Mouse (Mus musculus): Measurements from ENCODE around the gene Hes3.

Hes3 gene

DNA sequence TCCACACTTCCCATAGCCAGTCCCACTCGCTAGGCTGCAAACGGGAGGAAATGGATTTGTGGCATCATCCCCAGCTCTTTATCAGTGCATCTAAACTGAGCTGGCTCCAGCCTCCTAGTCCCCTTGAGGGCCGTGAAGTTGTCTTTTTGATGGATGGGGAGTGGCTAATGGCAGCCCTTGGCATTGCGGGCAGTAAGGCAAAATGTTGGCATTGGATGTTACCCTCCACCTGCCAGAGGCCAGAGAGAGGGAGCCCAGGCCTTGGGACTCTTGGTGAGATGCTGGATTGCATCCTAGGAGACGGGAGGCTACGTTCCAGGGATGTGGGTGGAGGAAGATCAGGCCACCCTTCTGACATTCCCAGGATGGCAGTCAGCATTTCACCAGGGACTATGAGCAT, 14.5 kb upstream of the Hes3 start:
- DNase-seq (ENCODE audit: low spot score) = no peak

DNA sequence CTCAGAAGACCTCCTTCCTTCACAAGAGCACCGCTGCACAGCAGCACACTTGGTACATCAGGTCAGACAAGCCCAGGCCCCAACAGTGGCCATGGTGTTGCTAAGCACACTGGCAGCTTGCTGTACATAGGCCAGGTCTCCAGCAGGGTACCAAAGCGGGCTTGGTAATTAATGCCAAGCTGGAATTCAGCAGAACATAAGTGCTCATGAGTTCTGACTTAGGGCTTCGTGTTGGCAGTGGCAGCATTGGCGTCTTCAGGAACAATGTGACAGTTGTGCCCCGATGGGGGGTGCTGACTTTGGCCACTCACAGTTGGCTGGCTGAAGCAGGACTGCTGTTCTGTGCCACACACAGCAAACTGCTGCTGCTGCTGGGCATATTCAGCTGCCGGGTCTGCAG, 13.2 kb upstream of the Hes3 start:
- DNase-seq (ENCODE audit: low spot score) = no peak

DNA sequence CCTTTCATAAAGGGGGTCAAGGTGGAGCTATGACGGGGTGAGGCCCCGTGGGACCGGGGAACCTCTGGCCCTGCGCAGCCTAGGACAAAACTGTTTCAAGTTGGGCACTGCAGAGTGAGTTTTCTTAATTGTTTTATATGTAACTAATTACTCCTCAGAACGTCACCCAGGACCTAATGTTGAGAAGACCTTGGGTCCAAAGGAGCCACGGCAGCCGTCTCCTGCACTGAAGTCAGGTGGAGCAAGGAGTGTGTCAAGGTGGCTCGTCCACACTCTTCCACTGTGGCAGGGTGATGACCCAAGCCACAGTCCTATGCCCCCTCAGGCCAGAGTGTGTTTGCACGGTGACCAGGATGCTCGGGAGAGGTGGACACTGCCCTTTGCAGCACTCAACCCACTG, 11.7 kb upstream of the Hes3 start:
- DNase-seq (ENCODE audit: low spot score) = no peak

DNA sequence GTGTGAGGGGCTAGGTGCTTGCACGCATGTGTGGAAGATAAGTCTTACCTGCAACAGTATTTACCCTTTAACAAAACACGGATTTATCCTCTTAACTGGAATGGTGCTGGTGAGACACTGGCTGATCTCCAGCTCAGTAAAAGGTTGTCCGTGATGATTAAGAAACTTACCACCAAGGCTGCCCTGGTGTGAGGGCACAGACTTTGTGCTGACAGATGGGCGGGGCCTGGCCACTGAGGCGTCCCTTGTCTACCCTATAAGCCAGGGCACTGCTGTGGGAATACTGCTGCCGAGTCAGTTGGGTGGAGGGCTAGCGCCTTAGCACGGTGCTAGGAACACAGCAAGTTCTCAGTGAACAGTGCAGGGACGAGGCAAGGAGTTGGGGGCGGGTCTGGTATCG, 10.6 kb upstream of the Hes3 start:
- DNase-seq (ENCODE audit: low spot score) = no peak

DNA sequence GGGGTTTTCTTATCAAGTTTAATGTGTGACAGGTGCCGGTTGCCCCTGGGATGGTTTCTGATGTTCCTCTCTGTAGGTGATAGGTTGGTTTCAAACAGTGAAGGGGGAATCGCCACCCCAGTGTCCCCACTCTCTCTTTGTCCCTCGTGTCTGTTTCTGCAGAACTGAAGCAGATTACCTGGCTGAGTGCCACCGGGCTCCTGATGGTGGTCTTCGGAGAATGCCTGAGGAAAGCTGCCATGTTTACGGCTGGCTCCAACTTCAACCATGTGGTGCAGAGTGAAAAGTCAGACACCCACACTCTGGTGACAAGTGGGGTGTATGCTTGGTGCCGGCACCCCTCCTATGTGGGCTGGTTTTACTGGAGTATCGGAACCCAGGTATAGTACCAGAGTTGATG, 8.9 kb upstream of the Hes3 start:
- no peak for DNase-seq (ENCODE audit: low spot score)

DNA sequence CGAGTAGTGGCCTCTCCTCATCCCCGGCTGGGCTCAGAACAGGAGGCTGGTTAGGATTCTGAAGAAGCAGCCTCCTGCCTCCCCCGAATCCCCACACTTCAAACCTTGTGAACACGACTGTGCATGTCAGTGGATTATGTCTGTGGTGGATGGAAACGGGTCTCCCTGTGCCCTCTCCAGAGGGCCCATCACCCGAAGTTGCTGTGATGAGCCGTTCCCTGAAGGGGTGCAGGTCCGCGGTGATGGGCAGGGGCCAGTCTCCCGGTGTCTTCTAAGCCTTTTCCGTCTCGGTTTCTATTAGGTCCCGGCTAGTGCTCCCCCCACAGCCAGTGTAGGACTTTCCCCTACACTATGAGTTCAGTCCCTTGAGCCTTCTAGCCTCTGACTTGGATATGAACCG, 7.4 kb upstream of the Hes3 start:
- no peak for DNase-seq (ENCODE audit: low spot score)

DNA sequence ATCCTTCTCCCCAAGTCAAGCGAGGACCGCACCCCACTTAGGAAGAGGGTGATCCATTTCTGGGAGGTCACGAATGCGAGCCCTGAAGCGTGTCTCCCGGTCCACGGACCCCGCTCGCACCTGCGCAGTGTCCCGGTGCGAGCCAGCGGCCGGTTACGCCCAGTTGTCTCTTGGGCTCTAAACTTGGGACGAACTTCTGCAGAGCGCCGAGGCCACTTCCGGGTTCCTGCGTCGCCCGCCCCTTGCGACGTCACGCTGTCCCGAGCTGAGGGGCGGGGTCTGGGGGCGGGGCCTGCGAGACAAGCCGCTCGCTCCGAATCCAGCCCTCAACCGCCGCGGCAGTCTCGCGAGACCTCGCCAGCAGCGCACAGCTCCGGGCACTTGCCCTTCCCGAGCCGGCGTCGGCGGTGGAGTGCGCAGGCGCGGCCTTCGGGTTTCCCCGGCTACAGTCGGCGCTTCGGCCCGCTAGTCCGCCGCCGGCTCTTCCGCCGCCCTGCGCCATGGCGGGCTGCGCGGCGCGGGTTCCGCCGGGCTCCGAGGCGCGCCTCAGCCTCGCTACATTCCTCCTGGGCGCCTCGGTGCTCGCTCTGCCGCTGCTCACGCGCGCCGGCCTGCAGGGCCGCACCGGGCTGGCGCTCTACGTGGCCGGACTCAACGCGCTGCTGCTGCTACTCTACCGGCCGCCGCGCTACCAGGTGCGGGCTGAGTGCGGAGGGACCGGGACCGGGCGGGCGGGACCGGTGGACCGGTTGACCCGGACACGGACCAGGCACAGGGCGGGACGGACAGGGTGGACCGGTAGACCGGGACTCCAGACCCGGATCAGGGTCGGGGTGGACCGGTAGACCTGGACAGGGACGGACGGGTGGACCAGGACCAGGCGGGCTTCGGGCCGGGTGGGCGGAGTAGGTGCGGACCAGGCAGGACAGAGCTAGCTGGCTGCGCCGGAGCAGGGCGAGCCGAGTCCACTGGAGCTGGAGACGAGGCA, 5.7 kb upstream of the Hes3 start, which contains the start of gene Icmt:
Icmt (plus strand) TSS at position 354 of the 988 bp plus-strand sequence.
- peak; percentile 97 for DNase-seq (ENCODE audit: low spot score)

DNA sequence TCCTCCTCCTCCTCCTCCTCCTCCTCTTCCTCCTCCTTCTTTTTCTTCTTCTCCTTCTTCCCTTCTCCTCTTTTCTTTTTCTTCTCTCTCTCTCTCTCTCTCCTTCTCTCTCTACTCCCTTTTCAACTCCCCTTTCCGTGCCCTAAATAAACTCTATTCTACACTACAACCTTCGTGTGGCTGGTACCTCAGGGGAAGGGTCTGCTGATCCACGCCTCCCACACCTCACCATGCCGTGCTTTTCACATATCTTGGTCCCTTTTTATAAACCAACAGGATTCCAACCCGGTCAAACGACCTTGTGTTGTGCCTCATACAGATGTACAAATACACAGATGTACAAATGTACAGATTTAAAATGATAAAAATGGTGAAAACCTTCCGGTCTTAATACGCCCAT, 4.9 kb upstream of the Hes3 start:
- DNase-seq (ENCODE audit: low spot score) = no peak

DNA sequence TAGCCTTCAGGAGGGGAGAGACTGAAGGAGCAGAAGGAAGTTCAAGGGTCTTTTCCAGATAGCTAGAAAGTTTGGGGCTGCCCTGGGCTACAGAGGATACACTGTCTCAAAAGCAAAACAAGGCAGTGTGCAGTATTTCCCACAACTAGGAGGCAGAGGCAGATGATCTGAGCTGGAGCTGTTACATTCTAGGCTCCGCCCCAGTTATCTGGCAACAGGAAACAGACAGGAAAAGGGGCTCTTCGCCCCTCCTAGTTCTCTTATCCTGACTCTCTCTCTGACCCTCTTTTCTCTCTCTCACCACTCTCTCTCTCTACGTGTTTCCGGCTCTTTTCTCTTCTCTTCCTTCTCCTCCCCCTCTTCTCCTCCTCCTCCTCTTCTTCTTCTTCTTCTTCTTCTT, 4.5 kb upstream of the Hes3 start:
- DNase-seq (ENCODE audit: low spot score) = no peak

DNA sequence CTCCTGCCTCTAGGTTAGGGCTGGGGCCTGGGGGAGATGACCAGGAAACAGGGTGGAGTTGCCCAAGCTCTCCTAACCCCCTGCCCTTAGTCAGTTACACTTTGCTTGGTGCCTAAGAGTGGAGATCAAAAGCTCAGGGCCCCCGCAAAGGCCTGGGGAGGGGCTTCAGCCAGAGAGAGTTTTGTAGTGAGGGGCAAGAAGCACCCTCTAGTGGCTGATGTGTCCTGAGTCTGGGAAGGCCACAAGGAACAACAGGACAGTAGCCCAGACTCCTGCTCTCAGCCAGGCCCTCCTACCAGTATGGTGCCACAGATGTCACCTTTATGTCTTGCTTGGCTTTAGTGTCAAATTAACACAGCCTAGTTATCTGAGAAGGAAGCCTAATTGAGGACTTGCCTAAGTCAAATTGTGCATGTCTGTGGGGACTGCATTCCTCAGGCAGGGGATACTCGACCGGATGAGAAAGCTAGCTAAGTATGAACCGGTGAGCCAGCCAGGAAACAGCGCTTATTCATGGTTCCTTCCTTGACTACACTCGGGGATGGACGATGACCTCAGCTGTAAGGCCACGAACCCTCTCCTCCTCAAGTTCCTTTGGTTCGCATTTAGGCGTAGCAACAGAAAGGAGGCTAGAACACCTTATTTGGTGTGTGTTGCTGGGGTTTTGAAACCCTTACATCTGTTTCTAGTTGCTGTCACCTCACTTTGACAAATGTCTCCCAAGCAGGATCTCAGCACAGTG, 2.9 kb upstream of the Hes3 start:
- DNase-seq (ENCODE audit: low spot score) = peak; percentile 65

DNA sequence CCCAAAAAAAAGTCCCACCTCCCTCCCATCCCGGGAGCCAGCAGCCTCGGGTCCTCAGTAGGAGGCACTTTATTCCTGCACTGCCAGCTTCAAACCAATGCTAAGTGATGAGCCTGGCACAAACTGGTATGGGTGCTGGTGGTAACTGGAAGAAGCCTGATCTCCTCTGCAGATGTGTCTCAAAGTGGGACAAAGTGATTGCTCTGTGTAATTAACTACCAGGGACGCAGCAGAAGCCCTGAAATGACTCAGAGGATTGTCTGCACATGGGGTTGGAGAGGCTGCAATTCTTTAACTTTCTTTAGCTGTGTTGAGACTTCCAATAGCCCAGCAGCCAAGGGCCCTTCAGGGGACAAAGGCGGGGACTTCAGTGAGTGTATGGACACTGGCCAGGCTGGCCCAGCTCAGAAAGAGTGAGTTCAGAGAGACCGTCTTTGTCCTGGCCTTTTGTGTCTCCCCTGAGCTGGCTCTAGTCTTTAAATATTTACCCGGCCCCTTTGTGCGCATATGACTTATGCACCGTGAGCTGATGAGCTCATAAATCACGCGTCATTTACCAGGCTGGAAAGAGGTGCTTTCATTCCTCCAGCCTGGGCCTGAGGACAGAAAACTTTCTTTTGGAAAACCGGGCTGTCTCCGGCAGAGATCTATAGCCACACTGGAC, 772 bp upstream of the Hes3 start:
- DNase-seq (ENCODE audit: low spot score) = peak; percentile 80

DNA sequence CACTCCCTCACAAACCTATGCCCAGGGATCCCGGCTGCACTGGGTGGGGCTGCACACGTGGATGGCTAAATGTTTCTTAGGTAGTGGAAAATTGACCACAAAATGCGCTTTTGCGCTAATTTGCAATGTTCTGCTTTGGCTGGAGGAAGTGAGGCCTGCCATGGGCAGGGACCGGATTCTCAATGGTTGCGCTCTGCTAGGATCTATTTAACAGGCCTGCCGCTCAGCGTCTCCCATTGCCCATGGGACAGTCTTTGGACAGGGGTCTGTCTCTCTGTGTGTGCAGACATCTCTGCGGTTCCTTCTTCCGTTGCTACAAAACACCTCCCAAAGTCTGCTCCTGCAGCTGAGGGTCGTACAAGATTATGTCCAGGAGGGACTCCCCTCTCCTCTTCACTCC, 471 bp downstream of the Hes3 start:
- no peak for DNase-seq (ENCODE audit: low spot score)

DNA sequence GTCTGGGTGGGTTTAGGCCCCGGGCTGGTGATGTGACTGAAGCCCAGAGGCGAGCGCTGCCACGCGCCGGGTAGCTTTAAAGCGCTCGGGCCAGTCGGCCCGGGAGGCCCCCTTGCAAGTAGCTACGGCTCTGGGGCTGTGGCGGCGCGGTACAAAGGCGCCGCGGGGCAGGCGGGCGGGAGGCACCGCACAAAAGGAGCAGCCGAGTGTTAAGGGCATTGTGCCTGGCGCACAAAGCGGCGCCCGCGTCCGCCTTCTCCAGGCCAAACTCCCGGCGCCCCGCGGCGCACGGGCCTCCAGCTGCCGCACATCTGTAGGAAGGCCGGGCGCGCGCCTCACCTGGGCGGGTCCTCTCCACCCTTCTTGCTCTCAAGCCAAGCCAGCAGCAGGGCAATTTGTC, 1.1 kb downstream of the Hes3 start:
- peak; percentile 68 for DNase-seq (ENCODE audit: low spot score)

DNA sequence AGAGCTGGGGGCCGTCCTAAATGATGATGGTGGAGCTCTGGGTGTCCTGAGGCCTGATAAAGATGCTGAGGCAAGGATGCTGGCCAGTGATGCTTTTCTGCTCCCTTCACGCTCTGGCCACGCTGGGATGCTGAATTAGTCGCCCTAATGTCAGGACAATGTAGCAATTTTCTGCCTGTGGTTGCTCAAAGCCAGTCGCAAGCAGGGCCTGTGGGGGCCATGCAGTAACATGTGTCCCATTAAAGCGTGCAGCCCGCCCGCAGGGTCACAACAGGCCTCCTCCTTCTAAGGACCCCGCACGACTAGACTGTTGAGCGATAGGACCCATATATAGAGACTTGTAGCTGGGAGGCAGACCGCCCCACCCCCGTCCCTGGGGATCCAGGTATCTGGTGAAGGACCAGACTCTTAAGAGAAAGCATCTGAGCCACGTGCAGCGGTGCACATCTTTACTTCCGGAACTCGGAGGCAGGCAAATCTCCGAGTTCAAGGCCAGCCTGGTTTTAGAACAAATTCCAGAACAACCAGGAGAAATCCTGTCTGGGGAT, 3.0 kb downstream of the Hes3 start:
- DNase-seq (ENCODE audit: low spot score) = peak; percentile 57

DNA sequence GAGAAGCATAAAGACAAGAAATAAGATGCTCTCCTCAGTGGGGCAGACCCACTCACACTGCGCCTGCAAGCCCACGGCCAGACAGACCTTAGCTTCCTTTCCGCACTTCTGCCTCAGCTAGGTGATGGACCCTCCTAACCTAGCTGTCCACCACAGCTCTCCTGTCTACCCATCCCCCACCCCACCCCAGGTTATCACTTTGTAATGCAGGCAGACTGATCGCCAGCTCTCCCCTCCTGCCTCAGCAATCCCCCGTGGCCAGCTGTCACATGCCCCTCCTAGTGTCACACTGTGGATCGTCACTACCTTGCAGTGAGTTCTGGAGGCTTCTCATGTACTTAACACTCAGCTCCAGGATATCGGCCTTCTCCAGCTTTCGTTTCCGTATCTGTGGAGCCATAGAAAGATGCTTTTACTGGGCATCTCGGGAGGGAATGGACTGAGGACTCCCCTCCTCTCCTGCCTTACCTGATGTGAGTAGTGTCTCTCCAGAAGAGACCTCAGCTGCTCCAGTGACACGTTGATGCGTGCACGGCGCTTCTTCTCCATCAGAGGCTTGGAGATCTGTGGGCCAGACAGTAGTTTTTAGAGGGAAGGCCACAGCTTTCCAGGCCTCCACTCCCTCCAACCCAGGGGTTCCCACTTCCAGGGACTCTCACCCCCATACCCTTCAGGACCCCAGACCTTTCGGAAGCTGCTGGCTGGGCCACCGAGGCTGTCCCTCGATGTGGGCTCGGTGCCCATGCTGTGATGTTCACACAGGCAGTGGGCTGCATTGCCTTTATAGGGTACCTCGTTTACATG, 3.9 kb downstream of the Hes3 start:
- DNase-seq (ENCODE audit: low spot score) = no peak

DNA sequence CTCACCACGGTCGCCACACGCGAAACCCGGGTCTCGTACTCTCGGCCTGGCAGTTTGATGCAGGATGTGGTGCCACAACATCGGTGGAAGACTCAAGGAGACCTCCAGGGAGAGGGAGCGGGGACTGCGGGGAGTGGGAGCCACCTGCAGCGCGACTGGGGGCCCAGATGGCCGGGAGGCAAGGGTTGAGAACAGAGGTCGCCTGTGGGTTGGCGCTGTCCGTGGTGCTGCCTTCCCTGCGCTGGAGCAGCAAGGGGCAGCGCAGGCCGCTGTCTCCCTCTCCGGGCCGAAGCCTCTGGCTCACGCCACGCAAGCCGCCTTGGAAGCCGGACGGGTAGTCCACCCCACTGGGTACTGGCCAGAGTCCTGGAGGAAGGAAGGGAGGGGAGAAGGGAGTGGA, 4.6 kb downstream of the Hes3 start:
- DNase-seq (ENCODE audit: low spot score) = peak; percentile 88

DNA sequence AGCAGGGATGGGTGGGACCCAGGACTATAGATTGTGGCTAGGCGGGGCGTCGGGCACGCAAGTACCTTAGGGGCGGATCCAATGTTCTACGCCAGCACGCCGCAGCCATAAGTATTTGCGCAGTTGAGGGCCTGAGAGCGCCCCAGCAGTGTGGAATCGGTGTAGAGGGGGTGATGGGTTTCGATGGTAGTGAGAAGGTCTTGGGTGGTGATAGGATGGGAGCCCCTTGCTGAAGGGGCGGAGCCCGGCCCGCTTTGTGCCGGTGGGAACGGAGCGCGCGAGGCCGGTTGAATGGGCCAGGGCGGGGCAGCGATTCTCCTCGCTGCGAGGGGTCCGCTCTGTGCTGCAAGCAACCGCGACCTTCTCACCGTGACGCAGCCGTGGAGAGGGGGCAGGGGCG, 5.3 kb downstream of the Hes3 start:
- DNase-seq (ENCODE audit: low spot score) = peak; percentile 52

DNA sequence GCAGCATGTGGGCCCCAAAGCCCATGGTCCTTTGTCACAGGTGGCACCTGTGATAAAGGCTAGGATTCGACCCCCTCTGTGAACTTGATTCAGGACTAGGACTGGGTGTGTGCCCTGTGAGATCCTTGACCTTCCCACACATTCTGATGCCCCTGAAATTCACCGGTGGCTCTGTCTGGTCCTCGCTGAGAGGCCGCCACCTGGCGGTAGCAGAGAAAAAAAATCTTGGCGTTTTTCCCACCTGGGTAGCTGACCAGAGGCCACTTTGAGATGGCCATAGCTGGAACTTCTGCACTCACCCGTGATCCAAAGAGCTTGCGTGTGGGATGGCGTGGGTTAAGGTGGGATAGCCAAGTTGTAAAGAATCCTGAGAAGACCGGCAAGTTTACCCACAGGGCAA, 6.0 kb downstream of the Hes3 start:
- DNase-seq (ENCODE audit: low spot score) = peak; percentile 68

DNA sequence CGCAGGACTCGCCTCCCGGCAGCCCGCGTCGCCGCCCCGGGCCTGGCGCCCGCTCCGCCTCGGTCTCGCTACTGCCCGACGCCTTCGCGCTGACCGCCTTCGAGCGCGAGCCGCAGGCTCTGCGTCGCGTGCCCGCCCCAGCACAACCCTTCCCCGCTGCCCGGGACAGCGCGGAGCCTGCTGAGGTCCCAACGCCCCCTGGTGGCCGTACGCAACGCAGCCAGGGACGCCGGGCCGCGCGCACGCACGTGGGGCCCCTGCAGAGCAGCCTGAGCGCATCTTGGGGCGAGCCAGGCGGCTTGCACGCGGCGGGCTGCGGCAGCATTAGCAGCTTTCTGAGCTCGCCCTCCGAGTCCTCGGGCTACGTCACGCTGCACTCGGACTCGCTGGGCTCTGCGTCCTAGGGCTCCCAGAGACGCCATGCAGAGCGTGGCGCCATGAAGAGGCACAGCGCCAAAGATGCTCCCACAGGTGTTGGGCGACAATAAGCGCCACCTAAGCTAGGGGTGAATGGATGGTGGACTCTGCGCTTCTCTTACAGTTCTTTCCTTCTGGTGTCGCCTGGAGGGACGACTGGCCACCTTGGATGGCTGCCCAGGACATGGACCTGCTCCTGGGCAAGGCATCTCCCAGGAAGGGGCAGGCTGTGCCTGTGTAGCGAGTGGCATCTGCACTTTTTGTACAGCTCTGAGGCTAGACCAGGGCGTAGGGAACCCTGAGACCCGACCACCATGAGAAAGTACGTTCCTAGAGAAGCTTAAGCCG, 8.1 kb downstream of the Hes3 start:
- DNase-seq (ENCODE audit: low spot score) = peak; percentile 91

DNA sequence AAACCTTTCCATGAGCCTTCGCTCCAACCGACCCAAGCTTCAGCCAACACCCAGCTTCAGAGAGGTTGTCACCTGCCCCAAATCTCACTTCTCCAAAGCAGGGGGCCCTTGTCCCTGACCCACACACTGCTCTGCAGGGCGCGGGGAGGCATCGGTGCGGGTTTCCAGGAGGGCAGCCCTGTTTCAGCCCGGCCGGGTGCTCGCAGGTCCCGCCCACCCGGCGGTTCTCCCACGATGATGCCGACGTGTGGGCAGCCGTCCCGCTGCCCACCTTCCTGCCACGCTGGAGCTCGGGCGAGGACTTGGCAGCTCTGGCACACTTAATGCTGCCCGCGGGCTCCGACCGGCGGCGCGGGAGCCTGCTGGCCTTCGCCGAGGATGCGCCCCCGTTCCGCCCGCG, 8.7 kb downstream of the Hes3 start:
- DNase-seq (ENCODE audit: low spot score) = no peak

DNA sequence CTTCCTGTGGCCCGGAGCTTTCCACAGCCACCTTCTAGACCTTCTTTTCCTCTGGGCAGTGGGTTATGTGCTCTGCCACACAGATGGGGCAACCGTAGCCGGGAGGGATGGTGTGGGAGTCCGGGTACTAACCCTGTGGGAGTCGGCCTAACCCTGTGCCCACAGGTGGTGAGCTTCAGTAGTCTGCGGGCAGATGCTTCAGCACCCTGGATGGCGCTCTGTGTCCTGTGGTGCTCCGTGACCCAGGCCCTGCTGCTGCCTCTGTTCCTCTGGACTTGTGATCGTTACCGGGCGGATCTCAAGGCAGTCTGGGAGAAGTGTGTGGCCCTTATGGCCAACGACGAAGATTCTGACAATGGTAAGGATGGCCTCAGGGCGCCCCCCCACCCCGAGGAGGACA, 9.9 kb downstream of the Hes3 start:
- DNase-seq (ENCODE audit: low spot score) = no peak

Data from embryo, embryonic 10 days (tissue).